19 mouse cellular contexts compared by ENCODE assay signal in genomic region chr1:84912571-84912970, GRCm38 (mm10).
DNase-seq lines count a peak whose midpoint lies in the region.
"Had no signal": no experiment of that assay in that cellular context is flagged by ENCODE, and none has a peak within 500 bp of the region (broad histone marks: within the 10 kb centered on the region; RNA-seq: fewer than 3 reads in every experiment).

No protein-coding gene starts in this region.

- DNase-seq in ES-CJ7 (ENCODE audit: low read depth, low spot score), result peak; percentile 58
- DNase-seq in R1 (ENCODE audit: low read depth, low spot score), result peak; percentile 74
- DNase-seq in ZHBTc4 (ENCODE audit: low read depth, low spot score), result peak; percentile 79
- DNase-seq in left cerebral cortex, adult 9 months (ENCODE audit: low spot score in 2 of 2), result no peak
- no peak for DNase-seq in retina, postnatal 1 day
- DNase-seq in embryo, embryonic 10 days (ENCODE audit: low spot score), result no peak
- DNase-seq: adrenal gland, adult 2 months; adrenal gland, adult 8-10 months; adrenal gland, postnatal 10 days; adrenal gland, postnatal 14 days; adrenal gland, postnatal 25 days; adrenal gland, postnatal 36 days; B cell, adult 2 months; cerebellum, adult 11 months; cerebellum, adult 11-12 months; cerebellum, adult 18-20 months; cerebellum, adult 2 months; cerebellum, adult 8-10 months; cerebellum, adult 9-10 months had no signal

Comparison
In these comparisons a context has a peak if more than half of its experiments do, and no peak if none do; other contexts are left out.
1. DNase-seq: peak in ES-CJ7 (single experiment), R1 (single experiment) and ZHBTc4 (single experiment); none in left cerebral cortex, adult 9 months (0 of 2), retina, postnatal 1 day (single experiment) and embryo, embryonic 10 days (single experiment).